Mouse (Mus musculus) CD4-positive, CD25-positive, alpha-beta regulatory T cell, adult 4 months (primary cell): ENCODE data around the gene Prrx2. TPM values are rescaled to one million over a fixed set of nuclear protein-coding genes. Genes with fewer than 3 reads are reported as not detected.

Experiments used
- ATAC-seq: one replicate; pipeline ENCODE4 v1.8.0; 2017
- polyA plus RNA-seq, 2 experiments: library from polyadenylated mRNA; unstranded; fragments of 100-300 nt; shearing (Covaris generic); gene quantifications; one replicate each; pipeline ENCODE4 v1.2.1; 2017

Prrx2 gene
- polyA plus RNA-seq, 2 experiments from 2014 or later: not detected

- no peak for ATAC-seq
Observed at GRCm38 (mm10) chr2:30823385-30824153, 11.2 kb upstream of the Prrx2 start.

- ATAC-seq: peak; percentile 46
Observed at GRCm38 (mm10) chr2:30826825-30827748, 7.7 kb upstream of the Prrx2 start.

GRCm38 (mm10) chr2:30827749-30828475, 6.9 kb upstream of the Prrx2 start:
- ATAC-seq: peak; percentile 93

- ATAC-seq: no peak
Observed at GRCm38 (mm10) chr2:30829315-30829714, 5.5 kb upstream of the Prrx2 start.

GRCm38 (mm10) chr2:30830283-30830795, 4.4 kb upstream of the Prrx2 start, which contains the start of gene Asb6:
TSS of gene Asb6 (minus strand) at chr2:30830333.
- no peak for ATAC-seq

GRCm38 (mm10) chr2:30833644-30834043, 1.1 kb upstream of the Prrx2 start:
- ATAC-seq: no peak

GRCm38 (mm10) chr2:30836238-30836990, 1.6 kb downstream of the Prrx2 start:
- ATAC-seq: no peak

- no peak for ATAC-seq
Observed at GRCm38 (mm10) chr2:30842615-30843014, 7.8 kb downstream of the Prrx2 start.

- ATAC-seq: no peak
Observed at GRCm38 (mm10) chr2:30845152-30846070, 10.6 kb downstream of the Prrx2 start.

- ATAC-seq: no peak
Observed at GRCm38 (mm10) chr2:30846236-30846635, 11.5 kb downstream of the Prrx2 start.

- no peak for ATAC-seq
Observed at GRCm38 (mm10) chr2:30846723-30847122, 12.0 kb downstream of the Prrx2 start.

GRCm38 (mm10) chr2:30848184-30848583, 13.4 kb downstream of the Prrx2 start:
- ATAC-seq: no peak

- no peak for ATAC-seq
Observed at GRCm38 (mm10) chr2:30850581-30850980, 15.8 kb downstream of the Prrx2 start.

- ATAC-seq: no peak
Observed at GRCm38 (mm10) chr2:30852771-30853313, 18.1 kb downstream of the Prrx2 start.

- ATAC-seq: no peak
Observed at GRCm38 (mm10) chr2:30857076-30857475, 22.3 kb downstream of the Prrx2 start.

- no peak for ATAC-seq
Observed at GRCm38 (mm10) chr2:30859782-30860181, 25.0 kb downstream of the Prrx2 start.

- no peak for ATAC-seq
Observed at GRCm38 (mm10) chr2:30862081-30862480, 27.3 kb downstream of the Prrx2 start.

GRCm38 (mm10) chr2:30863574-30863973, 28.8 kb downstream of the Prrx2 start:
- ATAC-seq: no peak

GRCm38 (mm10) chr2:30864968-30865381, 30.2 kb downstream of the Prrx2 start:
- ATAC-seq: no peak

GRCm38 (mm10) chr2:30865426-30865825, 30.7 kb downstream of the Prrx2 start:
- ATAC-seq: no peak
